Mouse (Mus musculus): ENCODE measurements around the gene Eva1b. TPM values are rescaled to one million over a fixed set of nuclear protein-coding genes. Genes with fewer than 3 reads are reported as not detected.

The Eva1b gene
- polyA plus RNA-seq, 1 experiment from 2014 or later = 12.5 TPM

Other genes starting within 250 kb of the Eva1b start
- 4.4 and 5.8 TPM in 2 replicates for gene Csf3r, start 123.2 kb upstream of the Eva1b start, polyA plus RNA-seq (2015; fragmentation: Nextera tagmentation; extraction: Ambion mirVana)
- gene Mrps15, start 100.8 kb upstream of the Eva1b start, polyA plus RNA-seq (2015; fragmentation: Nextera tagmentation; extraction: Ambion mirVana) = 68.1 and 74.3 TPM in 2 replicates
- gene Oscp1, start 89.2 kb upstream of the Eva1b start, polyA plus RNA-seq (2015; fragmentation: Nextera tagmentation; extraction: Ambion mirVana) = 1.6 and 1.9 TPM in 2 replicates
- 25.5 and 26.7 TPM in 2 replicates for gene Lsm10, start 51.1 kb upstream of the Eva1b start, polyA plus RNA-seq (2015; fragmentation: Nextera tagmentation; extraction: Ambion mirVana)
- 13.1 and 15.5 TPM in 2 replicates for gene Stk40, start 43.8 kb upstream of the Eva1b start, polyA plus RNA-seq (2015; fragmentation: Nextera tagmentation; extraction: Ambion mirVana)
- gene Sh3d21, start 15.7 kb downstream of the Eva1b start, polyA plus RNA-seq (2015; fragmentation: Nextera tagmentation; extraction: Ambion mirVana) = 1.4 and 1.6 TPM in 2 replicates
- gene Thrap3, start 55.0 kb downstream of the Eva1b start, polyA plus RNA-seq (2015; fragmentation: Nextera tagmentation; extraction: Ambion mirVana) = 79.2 and 82.0 TPM in 2 replicates
- gene Map7d1, start 108.6 kb downstream of the Eva1b start, polyA plus RNA-seq (2015; fragmentation: Nextera tagmentation; extraction: Ambion mirVana) = 6.7 and 7.7 TPM in 2 replicates
- 32.1 and 32.6 TPM in 2 replicates for gene Trappc3, start 114.6 kb downstream of the Eva1b start, polyA plus RNA-seq (2015; fragmentation: Nextera tagmentation; extraction: Ambion mirVana)
- 1.1 TPM in 2 replicates for gene Col8a2, start 139.0 kb downstream of the Eva1b start, polyA plus RNA-seq (2015; fragmentation: Nextera tagmentation; extraction: Ambion mirVana)
- 26.0 and 29.4 TPM in 2 replicates for gene Adprhl2, start 174.0 kb downstream of the Eva1b start, polyA plus RNA-seq (2015; fragmentation: Nextera tagmentation; extraction: Ambion mirVana)
- gene Tekt2, start 177.9 kb downstream of the Eva1b start, polyA plus RNA-seq (2015; fragmentation: Nextera tagmentation; extraction: Ambion mirVana) = 0.17 and 0.50 TPM in 2 replicates